Mouse (Mus musculus) erythroblast, embryonic 14.5 days (primary cell): ENCODE measurements around the gene Cbr1. TPM values are rescaled to one million over a fixed set of nuclear protein-coding genes. Genes with fewer than 3 reads are reported as not detected.
A peak's percentile ranks its signal among the peaks of the same experiment; 100 is the strongest.

Experiments
- H3K27me3 ChIP-seq: 2 replicates; pipeline ENCODE4 v1.6.1; 2012; ENCODE audit warnings: inconsistent platforms; ENCODE audit not compliant: control insufficient read depth
- H3K36me3 ChIP-seq: 2 replicates; pipeline ENCODE4 v1.6.1; 2012; ENCODE audit warnings: mild to moderate bottlenecking, inconsistent platforms; ENCODE audit not compliant: control insufficient read depth
- H3K4me1 ChIP-seq: 2 replicates; pipeline ENCODE4 v1.6.1; 2012; ENCODE audit warnings: inconsistent platforms; ENCODE audit not compliant: control insufficient read depth
- H3K4me3 ChIP-seq: replicated peaks from 2 replicates; pipeline ENCODE3; 2012; ENCODE audit warnings: moderate library complexity, mild to moderate bottlenecking, inconsistent platforms
- H3K9me3 ChIP-seq: 2 replicates; pipeline ENCODE4 v1.6.1; 2012; ENCODE audit warnings: low read length, inconsistent platforms, mixed read lengths; ENCODE audit not compliant: control insufficient read depth
- GATA1 ChIP-seq: IDR thresholded peaks from 2 replicates; pipeline ENCODE4 v1.6.1; 2012; ENCODE audit warnings: low read length, inconsistent platforms, mixed read lengths
- TAL1 ChIP-seq: IDR thresholded peaks from 3 replicates; pipeline ENCODE4 v1.6.1; 2012; ENCODE audit warnings: low read length, inconsistent platforms, mixed read lengths
- polyA plus RNA-seq: library from polyadenylated mRNA; stranded (reverse); fragments of >175 nt; gene quantifications from 2 replicates; pipeline ENCODE4 v1.2.3, GENCODE M21; 2012

Cbr1 gene
- polyA plus RNA-seq, result 4.5 and 5.4 TPM in 2 replicates

- Histone ChIP-seq H3K36me3 (peaks cover 4% of the 10 kb centered on the region), H3K4me3 (peak within 1 kb of the TSS; percentile 70), H3K9me3 (no peaks in the 10 kb centered on the region), H3K4me1 (peaks cover 49% of the 10 kb centered on the region), H3K27me3 (peaks cover 26% of the 10 kb centered on the region)
- no peak for TF ChIP-seq GATA1
- no peak for TF ChIP-seq TAL1
Measured at GRCm38 (mm10) chr16:93605553-93605952, at the start of gene Cbr1. Cbr1 (plus strand) TSS chr16:93605853.

- H3K27me3 ChIP-seq, result peaks cover 7% of the 10 kb centered on the region
- H3K4me3 ChIP-seq, result no peak overlapping the region
- H3K36me3 ChIP-seq, result no peaks in the 10 kb centered on the region
- TF ChIP-seq TAL1 (no peak), GATA1 (no peak)
- 0 out of 2 replicates have a peak, but pooled peaks cover 2% of the 10 kb centered on the region for H3K9me3 ChIP-seq
- no peaks in the 10 kb centered on the region for H3K4me1 ChIP-seq
Measured at GRCm38 (mm10) chr16:93557646-93558045, 48.0 kb upstream of the Cbr1 start.

GRCm38 (mm10) chr16:93558499-93558898 lies 47.2 kb upstream of the Cbr1 start:
- Histone ChIP-seq H3K27me3 (peaks cover 7% of the 10 kb centered on the region), H3K9me3 (0 out of 2 replicates have a peak, but pooled peaks cover 2% of the 10 kb centered on the region), H3K36me3 (no peaks in the 10 kb centered on the region), H3K4me1 (no peaks in the 10 kb centered on the region), H3K4me3 (no peak overlapping the region)
- TF ChIP-seq GATA1, result no peak
- TF ChIP-seq TAL1, result no peak

- Histone ChIP-seq H3K4me1 (no peaks in the 10 kb centered on the region), H3K9me3 (no peaks in the 10 kb centered on the region), H3K4me3 (no peak overlapping the region), H3K36me3 (no peaks in the 10 kb centered on the region), H3K27me3 (no peaks in the 10 kb centered on the region)
- TF ChIP-seq TAL1 (no peak), GATA1 (no peak)
Measured at GRCm38 (mm10) chr16:93572383-93572782, 33.3 kb upstream of the Cbr1 start.

GRCm38 (mm10) chr16:93573434-93573833 lies 32.2 kb upstream of the Cbr1 start:
- Histone ChIP-seq H3K9me3 (no peaks in the 10 kb centered on the region), H3K27me3 (no peaks in the 10 kb centered on the region), H3K36me3 (no peaks in the 10 kb centered on the region), H3K4me3 (no peak overlapping the region), H3K4me1 (no peaks in the 10 kb centered on the region)
- TF ChIP-seq GATA1 (no peak), TAL1 (no peak)

GRCm38 (mm10) chr16:93574521-93575191 lies 31.0 kb upstream of the Cbr1 start:
- TF ChIP-seq GATA1 (no peak), TAL1 (no peak)
- Histone ChIP-seq H3K9me3 (peaks cover 4% of the 10 kb centered on the region; the same call in 1 of the 2 replicates), H3K27me3 (no peaks in the 10 kb centered on the region), H3K4me1 (no peaks in the 10 kb centered on the region; the same call in 1 of the 2 replicates), H3K4me3 (no peak overlapping the region), H3K36me3 (no peaks in the 10 kb centered on the region; the same call in 1 of the 2 replicates)

- Histone ChIP-seq H3K4me3 (no peak overlapping the region), H3K27me3 (no peaks in the 10 kb centered on the region), H3K4me1 (no peaks in the 10 kb centered on the region; the same call in 1 of the 2 replicates), H3K9me3 (peaks cover 8% of the 10 kb centered on the region; the same call in 1 of the 2 replicates), H3K36me3 (no peaks in the 10 kb centered on the region; the same call in 1 of the 2 replicates)
- no peak for TF ChIP-seq GATA1
- no peak for TF ChIP-seq TAL1
Measured at GRCm38 (mm10) chr16:93575574-93575973, 30.1 kb upstream of the Cbr1 start.

GRCm38 (mm10) chr16:93576412-93577082 lies 29.1 kb upstream of the Cbr1 start:
- Histone ChIP-seq H3K4me1 (no peaks in the 10 kb centered on the region; the same call in 1 of the 2 replicates), H3K9me3 (peaks cover 8% of the 10 kb centered on the region; the same call in 1 of the 2 replicates), H3K27me3 (no peaks in the 10 kb centered on the region), H3K4me3 (no peak overlapping the region), H3K36me3 (no peaks in the 10 kb centered on the region; the same call in 1 of the 2 replicates)
- TF ChIP-seq TAL1 (no peak), GATA1 (no peak)

GRCm38 (mm10) chr16:93578346-93579005 lies 27.2 kb upstream of the Cbr1 start:
- TF ChIP-seq GATA1 (no peak), TAL1 (no peak)
- Histone ChIP-seq H3K36me3 (no peaks in the 10 kb centered on the region; the same call in 1 of the 2 replicates), H3K4me3 (no peak overlapping the region), H3K4me1 (no peaks in the 10 kb centered on the region; the same call in 1 of the 2 replicates), H3K27me3 (no peaks in the 10 kb centered on the region), H3K9me3 (peaks cover 8% of the 10 kb centered on the region; the same call in 1 of the 2 replicates)
